Mouse (Mus musculus) hindbrain, embryonic 10.5 days (tissue): ENCODE measurements around the gene Rab3d. TPM values are rescaled to one million over a fixed set of nuclear protein-coding genes. Genes with fewer than 3 reads are reported as not detected.

ENCODE experiments used
- DNase-seq: peaks from one replicate; pipeline ENCODE4 v3.0.0-alpha.2; 2017; ENCODE audit warnings: low spot score
- H3K27ac ChIP-seq: fragments of 300-500 bp; sonication (generic); 2 replicates; pipeline ENCODE4 v1.5.1; 2016; ENCODE audit warnings: mild to moderate bottlenecking, moderate library complexity
- H3K27me3 ChIP-seq: fragments of 300-500 bp; sonication (generic); 2 replicates; pipeline ENCODE4 v1.6.1; 2016; ENCODE audit warnings: mild to moderate bottlenecking; ENCODE audit not compliant: poor library complexity, insufficient read depth, severe bottlenecking
- H3K36me3 ChIP-seq: fragments of 300-500 bp; sonication (generic); 2 replicates; pipeline ENCODE4 v1.6.1; 2016; ENCODE audit warnings: mild to moderate bottlenecking, moderate library complexity
- H3K4me1 ChIP-seq: fragments of 300-500 bp; sonication (generic); replicated peaks from 2 replicates; pipeline ENCODE4 v1.6.1; 2016; ENCODE audit warnings: mild to moderate bottlenecking
- H3K4me3 ChIP-seq: fragments of 300-500 bp; sonication (generic); 2 replicates; pipeline ENCODE4 v1.5.1; 2016; ENCODE audit warnings: mild to moderate bottlenecking, moderate library complexity
- H3K9me3 ChIP-seq: fragments of 300-500 bp; sonication (generic); 2 replicates; pipeline ENCODE4 v1.6.1; 2016; ENCODE audit warnings: mild to moderate bottlenecking, moderate library complexity
- WGBS: fragments of 180-500 bp; shearing (Covaris S2); methylation state at CpG from one replicate; pipeline ENCODE4 v1.1.7; 2016; 5-methylcytosine and 5-hydroxymethylcytosine counted together
- polyA plus RNA-seq: library from polyadenylated mRNA; unstranded; fragments of >200 nt; fragmentation: Nextera tagmentation; extraction: Ambion mirVana; gene quantifications from 2 replicates; pipeline ENCODE4 v1.2.1, GENCODE M21; 2016

Gene Rab3d
- polyA plus RNA-seq, 1 experiment from 2014 or later: 10.9 TPM

DNA sequence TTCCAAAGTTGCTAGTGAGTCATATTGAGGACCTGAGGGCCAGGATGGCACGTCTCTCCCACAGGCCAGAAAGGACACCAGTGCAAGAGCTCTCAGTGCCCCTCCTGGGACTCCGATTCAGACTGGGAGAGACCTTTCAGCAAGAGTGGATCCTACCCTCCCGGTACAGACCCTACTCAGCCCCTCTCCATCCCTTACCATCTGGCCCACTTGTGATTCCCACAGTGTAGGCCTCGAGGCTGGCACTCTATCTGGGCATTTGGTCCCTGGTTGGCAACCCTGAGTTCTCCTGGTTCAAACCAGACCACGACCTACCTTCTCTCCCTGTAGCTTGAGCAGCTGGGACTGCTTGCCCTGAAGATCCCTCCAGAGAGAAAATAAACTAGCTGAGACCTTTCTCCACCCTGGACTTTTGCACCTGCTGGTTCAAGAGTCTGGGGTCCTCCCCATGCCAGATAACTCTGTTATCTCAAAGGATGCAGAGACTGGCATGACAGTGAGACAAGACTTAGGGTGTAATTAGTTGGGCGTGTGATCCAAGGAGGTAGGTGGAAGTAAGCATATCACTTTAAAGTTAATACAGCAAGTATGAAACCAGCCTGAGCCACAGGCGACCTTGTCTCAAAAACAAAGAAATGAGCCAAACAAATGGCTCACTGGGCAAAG lies 17.6 kb upstream of the Rab3d start:
- no peak for DNase-seq
- Histone ChIP-seq H3K4me3 (no peak overlapping the region), H3K27ac (no peak overlapping the region), H3K36me3 (peaks cover 1% of the 10 kb centered on the region), H3K27me3 (peaks cover 30% of the 10 kb centered on the region), H3K9me3 (no peaks in the 10 kb centered on the region), H3K4me1 (peaks cover 24% of the 10 kb centered on the region)
- 87% methylated on average over 7 of the region's 7 CpGs for WGBS

DNA sequence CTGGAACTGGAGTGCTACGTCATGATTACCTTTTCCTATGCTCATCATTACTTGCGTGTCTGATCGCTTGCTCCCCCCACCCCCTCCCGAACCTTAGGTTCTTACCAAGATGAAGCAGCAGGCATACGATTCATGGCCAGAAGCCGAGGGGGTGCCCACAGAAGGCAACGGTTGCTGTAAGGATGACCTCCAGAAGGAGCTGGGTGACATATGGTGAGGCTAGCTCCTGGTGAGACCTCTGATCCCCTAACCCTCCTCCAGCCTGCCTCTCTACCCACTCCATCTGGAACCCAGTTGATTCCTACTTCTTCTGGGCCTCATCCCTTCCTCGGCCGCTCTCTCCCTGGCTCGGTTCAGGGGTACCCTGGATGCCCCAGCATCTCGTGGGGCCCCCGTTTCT lies 16.0 kb upstream of the Rab3d start:
- WGBS: 87% methylated on average over 12 of the region's 12 CpGs

DNA sequence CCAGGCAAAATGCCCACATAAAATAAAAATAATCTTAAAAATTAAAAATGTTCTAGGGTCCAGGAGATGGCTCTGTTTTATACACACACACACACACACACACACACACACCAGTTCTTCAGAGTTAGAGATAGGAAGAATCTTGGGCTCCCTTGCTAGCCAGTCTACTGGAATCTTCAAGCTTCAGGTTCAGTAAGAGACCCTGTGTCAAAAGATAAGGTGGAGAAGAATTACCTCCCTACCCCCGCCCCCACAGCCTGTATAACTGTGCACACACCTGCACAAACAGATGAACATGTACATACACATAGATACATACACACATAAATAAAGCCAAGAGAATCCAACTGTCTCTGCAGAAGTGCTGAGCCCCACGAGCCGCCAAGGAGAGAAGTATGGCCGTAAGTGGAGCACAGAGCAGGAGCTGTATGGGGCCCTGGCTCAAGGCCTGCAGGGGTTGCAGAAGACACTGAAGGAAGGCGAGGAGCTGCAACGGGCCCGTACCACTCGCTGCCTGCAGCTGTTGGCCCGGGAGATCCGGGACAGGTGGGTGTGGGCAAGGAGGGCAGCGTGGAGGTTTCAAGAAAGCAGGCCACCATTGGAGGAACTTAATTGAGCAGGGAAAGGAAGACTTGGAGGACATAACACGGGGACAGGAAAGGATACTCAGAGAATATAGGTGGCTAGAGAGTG lies 14.6 kb upstream of the Rab3d start:
- Histone ChIP-seq H3K9me3 (no peaks in the 10 kb centered on the region), H3K27me3 (peaks cover 21% of the 10 kb centered on the region), H3K4me3 (no peak overlapping the region), H3K27ac (no peak overlapping the region), H3K4me1 (peaks cover 18% of the 10 kb centered on the region), H3K36me3 (no peaks in the 10 kb centered on the region)
- 59% methylated on average over 12 of the region's 12 CpGs for WGBS
- DNase-seq: no peak

More for the DNA sequence above, 16.0 kb upstream of the Rab3d start:
- Histone ChIP-seq H3K4me3 (no peak overlapping the region), H3K27ac (no peak overlapping the region), H3K4me1 (peaks cover 24% of the 10 kb centered on the region), H3K9me3 (no peaks in the 10 kb centered on the region), H3K36me3 (no peaks in the 10 kb centered on the region), H3K27me3 (peaks cover 30% of the 10 kb centered on the region)
- DNase-seq: no peak

DNA sequence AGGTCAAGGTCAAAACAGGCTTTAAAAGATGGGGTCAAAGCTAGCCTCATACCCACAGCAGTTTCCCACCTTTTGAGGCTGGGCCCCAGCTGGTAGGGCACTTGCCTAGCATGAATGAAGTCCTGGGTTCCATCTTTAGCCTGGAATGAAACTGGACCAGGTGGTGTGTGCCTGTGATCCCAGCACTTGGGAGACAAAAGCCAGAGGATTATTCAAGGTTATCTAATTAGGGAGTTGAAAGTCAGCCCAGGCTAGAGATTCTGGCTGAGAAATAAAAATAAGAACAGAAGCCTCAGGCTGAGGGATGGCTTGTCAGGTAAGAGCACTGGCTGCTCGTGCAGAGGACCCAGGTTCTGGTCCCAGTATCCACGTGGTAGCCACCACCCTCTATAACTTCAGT lies 14.0 kb upstream of the Rab3d start:
- Histone ChIP-seq H3K27ac (no peak overlapping the region), H3K4me1 (peaks cover 15% of the 10 kb centered on the region), H3K4me3 (no peak overlapping the region), H3K27me3 (peaks cover 20% of the 10 kb centered on the region), H3K36me3 (no peaks in the 10 kb centered on the region), H3K9me3 (no peaks in the 10 kb centered on the region)
- no peak for DNase-seq
- WGBS: 78% methylated on average over 2 of the region's 2 CpGs

DNA sequence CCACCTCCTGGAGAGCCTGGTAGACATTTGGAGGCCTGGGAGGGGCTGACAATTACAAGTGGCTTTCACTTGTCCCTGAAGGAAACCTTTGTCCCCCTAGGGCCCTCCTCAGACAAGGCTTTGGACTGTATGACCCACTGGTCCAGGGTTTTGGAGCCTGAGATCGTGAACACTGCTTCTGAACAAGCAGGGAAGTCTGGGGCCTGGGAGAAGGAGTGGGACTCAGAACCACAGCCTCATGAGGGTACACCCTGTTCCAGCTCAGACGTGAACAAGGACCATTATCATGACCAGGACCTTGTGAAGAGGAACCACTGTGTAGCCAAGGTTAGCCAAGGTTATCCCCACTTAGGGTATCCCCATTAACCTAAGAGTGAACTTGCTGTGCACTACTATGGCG lies 11.2 kb upstream of the Rab3d start:
- no peak overlapping the region for H3K4me3 ChIP-seq
- H3K9me3 ChIP-seq: no peaks in the 10 kb centered on the region
- no peak overlapping the region for H3K27ac ChIP-seq
- H3K27me3 ChIP-seq: peaks cover 16% of the 10 kb centered on the region; the same call in 1 of the 2 replicates
- 86% methylated on average over 3 of the region's 3 CpGs for WGBS
- no peak for DNase-seq
- peaks cover 20% of the 10 kb centered on the region for H3K4me1 ChIP-seq
- H3K36me3 ChIP-seq: peaks cover 10% of the 10 kb centered on the region

DNA sequence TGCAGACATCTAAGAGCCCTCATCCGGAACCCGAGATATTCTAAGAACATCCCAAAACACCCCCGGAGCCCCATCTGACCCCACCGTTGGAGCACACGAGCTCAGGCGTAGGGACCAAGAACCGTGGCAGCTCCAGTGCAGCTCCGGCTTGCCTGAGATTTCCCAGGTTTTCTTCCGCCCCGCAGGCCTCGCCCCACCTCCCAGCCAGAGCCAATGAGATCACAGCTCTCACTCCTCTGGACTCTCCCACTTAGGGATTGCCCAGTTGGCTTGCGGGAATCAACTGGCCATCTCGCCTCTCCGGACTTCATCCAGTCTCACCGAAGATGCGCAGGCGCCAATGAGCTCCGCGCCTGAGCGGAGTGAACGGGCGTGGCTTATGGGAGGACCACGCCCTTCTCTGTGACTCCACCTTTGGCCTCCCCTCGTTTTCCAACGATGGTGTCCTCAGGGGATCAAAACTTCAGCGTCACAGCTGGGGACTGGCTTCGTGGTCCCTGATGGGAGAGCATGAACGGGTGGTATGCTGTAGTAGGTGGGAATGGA lies 9.3 kb upstream of the Rab3d start, which contains the start of the genes Ccdc159 and Tmem205:
Gene Ccdc159 (plus strand): TSS at position 264 of the 546 bp plus-strand sequence.
Gene Tmem205 (minus strand): TSS at position 349 of the 546 bp plus-strand sequence.
- peaks cover 16% of the 10 kb centered on the region for H3K4me1 ChIP-seq
- no peaks in the 10 kb centered on the region for H3K9me3 ChIP-seq
- DNase-seq: peak; percentile 96
- peaks cover 15% of the 10 kb centered on the region for H3K36me3 ChIP-seq
- H3K27ac ChIP-seq: peak within 1 kb of the TSS; percentile 84
- under 1% methylated on average over 28 of the region's 28 CpGs for WGBS
- H3K27me3 ChIP-seq: no peaks in the 10 kb centered on the region
- peak within 1 kb of the TSS; percentile 64 for H3K4me3 ChIP-seq

DNA sequence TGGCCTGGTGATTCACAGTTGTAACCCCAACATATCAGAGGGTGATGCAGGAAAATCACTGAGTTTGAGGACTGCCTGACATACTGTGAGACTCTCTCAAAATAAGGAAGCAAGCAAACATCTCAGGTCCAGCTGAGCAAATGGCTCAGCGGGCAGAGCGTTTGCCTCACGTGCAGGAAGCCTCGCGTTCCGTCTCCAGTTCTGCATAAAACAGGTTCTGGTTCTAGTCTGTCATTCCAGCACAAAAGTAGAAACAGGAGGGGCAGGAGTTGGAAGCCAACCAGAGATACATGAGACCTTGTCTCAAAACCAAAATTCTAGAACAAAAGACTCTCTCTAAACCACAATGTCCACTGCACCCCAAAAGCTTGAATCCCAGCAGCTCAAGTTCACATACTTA lies 8.8 kb upstream of the Rab3d start:
- H3K27me3 ChIP-seq: no peaks in the 10 kb centered on the region
- H3K4me1 ChIP-seq: peaks cover 16% of the 10 kb centered on the region
- WGBS: 6% methylated on average over 6 of the region's 6 CpGs
- H3K9me3 ChIP-seq: no peaks in the 10 kb centered on the region
- peak overlapping the region; percentile 84 for H3K27ac ChIP-seq
- DNase-seq: peak; percentile 29
- H3K36me3 ChIP-seq: peaks cover 17% of the 10 kb centered on the region
- H3K4me3 ChIP-seq: peak overlapping the region; percentile 64

DNA sequence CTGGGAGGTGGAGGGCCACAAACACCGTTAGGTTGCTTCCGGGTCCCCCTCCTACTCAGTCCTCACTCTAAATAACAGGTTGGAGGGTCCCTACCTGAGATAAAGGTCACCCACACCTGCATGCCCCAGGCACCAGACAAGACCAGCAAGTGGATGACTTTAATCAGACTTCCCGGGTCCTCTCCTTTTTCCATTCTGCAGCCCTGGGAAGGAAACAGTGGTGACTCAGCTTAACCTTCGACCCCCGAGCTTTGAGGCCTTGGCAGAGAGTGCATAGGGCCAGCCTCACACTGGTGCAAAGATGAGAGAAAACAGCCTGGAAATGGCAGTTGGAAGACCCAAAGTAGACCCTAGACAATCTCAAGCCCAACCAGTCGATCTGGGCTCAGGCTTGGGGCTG lies 8.2 kb upstream of the Rab3d start:
- Histone ChIP-seq H3K36me3 (peaks cover 19% of the 10 kb centered on the region), H3K4me3 (peak overlapping the region; percentile 64), H3K4me1 (peaks cover 16% of the 10 kb centered on the region), H3K9me3 (no peaks in the 10 kb centered on the region), H3K27ac (no peak overlapping the region), H3K27me3 (no peaks in the 10 kb centered on the region)
- WGBS: 84% methylated on average over 6 of the region's 6 CpGs
- DNase-seq: no peak

DNA sequence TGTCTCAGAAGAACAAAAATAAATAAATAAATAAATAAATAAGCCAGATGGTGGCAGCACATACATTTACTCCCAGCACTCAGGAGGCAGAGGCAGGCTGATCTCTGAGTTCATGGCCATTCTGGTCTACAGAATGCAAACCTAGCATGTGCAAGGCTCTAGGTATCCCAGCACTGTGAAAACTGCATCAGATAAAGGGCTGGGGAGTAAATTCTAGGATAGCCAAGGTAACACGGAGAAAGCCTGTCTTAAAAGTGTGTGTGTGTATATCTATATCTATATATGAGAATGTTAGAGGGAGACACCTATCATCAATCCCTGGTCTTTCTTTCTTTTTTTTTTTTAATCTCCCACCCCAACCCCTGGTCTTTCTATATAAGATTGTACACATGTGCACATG lies 7.5 kb upstream of the Rab3d start:
- Histone ChIP-seq H3K36me3 (peaks cover 19% of the 10 kb centered on the region), H3K27me3 (no peaks in the 10 kb centered on the region), H3K4me1 (peaks cover 16% of the 10 kb centered on the region), H3K4me3 (no peak overlapping the region), H3K27ac (no peak overlapping the region), H3K9me3 (no peaks in the 10 kb centered on the region)
- 96% methylated on average over 1 of the region's 1 CpGs for WGBS
- no peak for DNase-seq

DNA sequence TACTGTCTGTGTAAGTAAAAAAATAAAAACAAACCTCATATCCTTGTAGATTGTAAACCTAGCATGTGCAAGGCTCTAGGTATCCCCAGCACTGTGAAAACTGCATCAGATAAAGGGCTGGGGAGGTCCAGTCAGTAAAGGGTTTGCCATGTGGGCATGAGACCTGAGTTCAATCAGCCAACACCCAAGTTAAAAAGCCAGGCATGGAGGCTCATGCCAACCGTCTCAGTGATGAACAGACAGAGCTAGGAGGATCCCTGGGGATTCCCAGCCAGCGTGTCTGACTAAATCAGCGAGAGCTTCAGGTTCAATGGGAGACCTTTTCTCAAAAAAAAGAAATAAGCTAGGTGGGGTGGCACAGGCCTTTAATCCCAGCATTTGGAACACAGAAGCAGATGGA lies 7.0 kb upstream of the Rab3d start:
- 89% methylated on average over 3 of the region's 3 CpGs for WGBS
- no peak for DNase-seq
- Histone ChIP-seq H3K27me3 (no peaks in the 10 kb centered on the region), H3K4me3 (no peak overlapping the region), H3K27ac (no peak overlapping the region), H3K9me3 (no peaks in the 10 kb centered on the region), H3K4me1 (peaks cover 16% of the 10 kb centered on the region), H3K36me3 (peaks cover 19% of the 10 kb centered on the region)

DNA sequence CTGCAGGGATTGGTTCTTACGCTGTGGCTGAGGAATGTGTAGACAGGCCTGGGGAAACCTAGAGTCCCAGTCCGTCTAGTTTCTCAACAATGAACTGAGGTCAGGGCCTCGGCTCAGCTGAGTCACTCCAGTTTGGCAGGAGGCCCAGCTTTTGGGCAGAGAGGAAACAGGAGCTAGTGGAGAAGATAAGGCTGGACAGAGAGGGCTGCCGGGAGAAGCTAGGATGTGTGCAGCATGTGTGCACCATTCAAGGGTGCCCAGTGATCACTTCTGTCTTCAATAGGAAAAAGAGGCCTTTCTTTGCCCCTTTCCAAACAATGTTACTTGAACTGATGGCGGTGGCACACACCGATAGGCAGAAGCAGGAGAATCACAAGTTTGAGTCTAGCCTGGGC lies 6.1 kb upstream of the Rab3d start:
- Histone ChIP-seq H3K27me3 (no peaks in the 10 kb centered on the region), H3K4me3 (no peak overlapping the region), H3K27ac (no peak overlapping the region), H3K4me1 (peaks cover 16% of the 10 kb centered on the region), H3K9me3 (no peaks in the 10 kb centered on the region), H3K36me3 (peaks cover 19% of the 10 kb centered on the region)
- DNase-seq: no peak
- 83% methylated on average over 6 of the region's 6 CpGs for WGBS

DNA sequence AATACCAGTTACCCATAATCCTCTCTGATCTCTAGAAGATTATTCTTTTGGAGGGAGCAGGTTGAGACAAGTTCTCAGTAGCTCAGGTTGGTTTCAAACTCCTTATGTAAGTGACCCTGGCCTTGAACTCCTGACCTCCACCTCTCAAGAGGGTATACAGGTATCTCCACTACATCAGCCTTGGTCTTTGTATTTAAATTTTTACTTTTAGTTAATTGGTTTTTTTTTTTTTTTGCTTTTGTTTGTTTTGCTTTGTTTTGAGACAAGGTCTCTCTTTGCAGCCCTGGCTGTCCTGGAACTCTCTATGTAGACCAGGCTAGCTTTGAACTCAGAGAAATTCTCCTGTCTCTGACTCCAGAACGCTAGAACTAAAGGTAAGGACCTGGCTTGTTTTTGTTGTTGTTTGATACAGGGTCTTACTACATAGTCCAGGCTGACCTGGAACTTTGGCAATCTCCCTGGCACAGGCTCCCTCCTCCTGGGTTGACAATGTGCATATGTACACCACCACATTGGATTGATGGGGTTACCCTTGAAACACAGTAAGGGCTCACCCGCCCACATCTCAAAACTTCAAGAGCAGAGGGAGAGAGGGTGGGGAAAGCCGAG lies 5.6 kb upstream of the Rab3d start:
- no peak for DNase-seq
- 88% methylated on average over 3 of the region's 3 CpGs for WGBS

DNA sequence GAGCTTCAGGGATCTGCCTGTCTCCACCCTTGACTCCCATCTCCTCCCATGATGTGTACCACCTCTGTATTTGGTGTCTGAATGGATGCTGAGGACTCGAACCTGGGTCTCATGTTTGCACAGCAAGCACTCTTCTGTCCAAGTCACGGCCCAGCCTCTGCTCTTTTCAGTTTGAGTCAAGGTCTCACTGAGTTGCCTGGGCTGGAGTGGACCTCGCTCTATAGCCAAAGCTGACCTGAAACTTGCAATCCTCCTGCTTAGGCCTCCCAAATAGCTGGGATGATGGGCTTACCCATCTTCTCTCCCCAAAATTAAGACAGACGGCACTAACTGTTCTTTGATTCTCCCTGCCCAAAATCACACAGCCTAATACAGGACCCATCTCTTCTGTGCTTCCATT lies 5.0 kb upstream of the Rab3d start:
- Histone ChIP-seq H3K9me3 (no peaks in the 10 kb centered on the region), H3K36me3 (peaks cover 19% of the 10 kb centered on the region), H3K4me1 (peaks cover 23% of the 10 kb centered on the region), H3K27ac (no peak overlapping the region), H3K27me3 (no peaks in the 10 kb centered on the region), H3K4me3 (no peak overlapping the region)
- no peak for DNase-seq
- WGBS: 89% methylated on average over 4 of the region's 4 CpGs

More for the DNA sequence above, 5.6 kb upstream of the Rab3d start:
- Histone ChIP-seq H3K4me3 (no peak overlapping the region), H3K9me3 (no peaks in the 10 kb centered on the region), H3K27ac (no peak overlapping the region), H3K4me1 (peaks cover 17% of the 10 kb centered on the region), H3K27me3 (no peaks in the 10 kb centered on the region), H3K36me3 (peaks cover 19% of the 10 kb centered on the region)
